Mouse (Mus musculus) ovary, postnatal 10 days (tissue): ENCODE data around the gene Zfp68.
"Not testable (repeated sequence)": the region's sequence is repeated elsewhere in the genome, so short reads cannot be mapped to it uniquely, and the experiment has no call there.

ENCODE experiments used
- DNase-seq: peaks from one replicate; pipeline ENCODE4 v3.0.0; 2022; ENCODE audit warnings: low spot score

The Zfp68 gene

DNA sequence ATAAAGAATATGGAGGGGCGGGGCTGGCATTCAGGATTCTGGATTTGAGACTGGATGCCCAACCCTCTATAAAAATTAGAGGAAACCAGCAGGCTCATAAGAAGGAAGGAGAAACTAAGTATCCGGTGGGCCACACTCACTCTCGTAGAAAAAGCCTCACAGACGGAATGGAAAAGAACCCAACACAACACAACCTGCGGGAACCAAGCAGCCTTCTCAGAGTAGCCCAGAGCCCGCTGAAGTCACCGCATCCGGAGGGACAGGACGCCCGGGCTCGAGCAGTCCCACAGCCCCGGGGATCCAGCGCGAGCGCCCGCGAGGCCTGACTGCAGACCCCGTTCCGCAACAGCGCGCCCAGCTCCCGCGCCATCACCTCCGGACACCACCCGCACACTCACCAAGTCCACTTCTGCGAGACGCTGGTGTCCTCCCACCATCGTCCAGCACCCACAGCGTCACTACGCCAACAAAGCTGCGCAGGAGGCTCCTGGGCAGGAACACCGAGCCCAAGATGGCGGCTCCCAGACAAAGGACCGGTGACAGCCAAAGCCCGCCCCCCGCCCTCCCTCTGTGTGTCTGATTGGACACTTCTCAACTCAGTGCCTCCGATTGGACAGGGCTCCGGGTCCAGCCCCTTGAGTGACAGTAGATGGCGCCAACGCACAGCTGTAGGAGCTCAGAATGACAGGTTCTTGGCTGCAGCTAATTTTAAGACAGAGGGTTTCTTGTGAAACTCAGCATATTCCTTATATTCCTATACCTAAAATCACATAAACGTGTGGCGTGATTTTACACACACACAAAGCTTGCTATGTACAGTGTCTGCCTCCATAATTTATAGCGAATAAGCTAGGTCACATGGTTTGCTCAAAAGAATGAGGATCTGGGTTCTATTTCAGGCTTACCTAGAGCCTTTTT, at the start of gene Zfp68:
Zfp68 (minus strand) TSS at position 551 of the 918 bp plus-strand sequence.
- DNase-seq: peak; percentile 71

GRCm38 (mm10) chr5:138658922-138659321, 39.4 kb upstream of the Zfp68 start:
- DNase-seq: no peak

DNA sequence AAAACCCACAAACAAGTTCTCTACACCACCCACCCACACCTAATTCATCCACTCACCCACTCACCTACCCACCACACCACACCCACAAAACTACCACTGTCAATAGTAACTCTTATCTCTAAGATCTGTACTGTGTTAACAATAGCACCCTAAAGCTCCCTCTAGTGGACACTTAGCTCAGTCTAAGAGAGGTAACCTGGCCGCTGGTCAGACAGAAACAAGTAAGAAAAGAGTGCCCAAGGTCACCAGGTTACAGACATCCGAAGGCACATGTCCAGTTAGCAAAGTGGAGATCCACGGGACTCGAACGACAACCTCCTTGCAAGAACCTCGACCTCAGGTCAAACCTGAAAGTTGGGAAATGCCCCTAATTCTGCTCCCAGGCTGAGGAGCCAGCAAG, 38.3 kb upstream of the Zfp68 start:
- DNase-seq: no peak

GRCm38 (mm10) chr5:138657407-138657806, 37.8 kb upstream of the Zfp68 start:
- no peak for DNase-seq

GRCm38 (mm10) chr5:138656477-138657156, 37.1 kb upstream of the Zfp68 start:
- no peak for DNase-seq

DNA sequence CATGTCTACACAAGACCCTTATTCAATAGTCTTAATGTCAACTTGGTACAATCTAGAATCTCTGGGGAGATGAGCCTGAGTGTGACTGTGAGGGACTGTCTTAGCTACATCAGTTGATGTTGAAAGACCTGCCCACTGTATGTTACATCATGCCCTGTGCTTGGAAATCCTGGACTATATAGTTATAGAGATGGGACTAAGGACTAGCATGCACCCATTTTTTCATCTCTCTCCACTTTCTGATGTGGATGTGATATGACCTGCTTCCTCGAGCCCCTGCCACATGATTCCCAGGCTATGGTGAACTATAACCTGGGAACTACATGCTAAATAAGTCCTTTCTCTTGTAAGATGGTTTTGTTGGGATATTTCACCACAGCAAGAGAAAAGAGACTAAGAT, 33.4 kb upstream of the Zfp68 start:
- DNase-seq: no peak

DNA sequence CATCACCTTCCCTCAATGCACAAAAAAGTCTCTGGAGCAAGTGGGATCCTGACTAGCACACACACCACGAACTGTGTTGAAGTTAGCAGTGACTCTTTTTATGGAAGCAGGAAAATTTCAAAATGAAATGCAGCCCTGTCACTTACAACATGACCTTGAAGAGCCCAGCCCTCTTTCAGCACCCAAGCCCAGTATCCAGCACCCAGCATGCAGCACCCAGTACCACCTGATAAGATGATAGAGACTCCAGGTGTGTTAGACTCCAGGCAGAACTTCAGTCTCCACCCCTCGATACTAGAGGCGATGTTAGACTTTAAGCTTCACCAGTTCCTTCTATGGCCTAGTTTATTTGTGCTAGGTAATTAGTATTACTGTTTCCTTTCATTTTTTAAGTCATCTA, 22.2 kb upstream of the Zfp68 start:
- no peak for DNase-seq

GRCm38 (mm10) chr5:138641081-138641480, 21.5 kb upstream of the Zfp68 start:
- no peak for DNase-seq

DNA sequence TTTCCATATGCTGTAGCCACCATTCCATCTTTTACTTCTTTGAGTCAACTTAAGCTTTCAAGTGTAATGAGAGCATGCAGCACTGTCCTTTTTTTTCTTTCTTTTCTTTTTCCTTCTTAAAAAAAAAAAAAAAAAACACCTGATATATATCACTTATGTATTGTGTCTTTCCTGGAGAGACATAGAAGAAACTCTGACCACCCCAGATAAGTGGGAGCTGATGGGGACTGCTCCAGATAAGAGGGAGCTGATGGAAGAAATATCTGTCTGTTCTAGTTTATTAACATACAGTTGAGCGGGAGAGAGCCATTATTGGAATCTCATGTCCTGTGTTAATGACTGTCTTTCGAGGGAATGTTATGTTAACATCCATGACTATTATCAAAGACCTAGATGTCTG, 16.9 kb upstream of the Zfp68 start:
- DNase-seq: no peak

DNA sequence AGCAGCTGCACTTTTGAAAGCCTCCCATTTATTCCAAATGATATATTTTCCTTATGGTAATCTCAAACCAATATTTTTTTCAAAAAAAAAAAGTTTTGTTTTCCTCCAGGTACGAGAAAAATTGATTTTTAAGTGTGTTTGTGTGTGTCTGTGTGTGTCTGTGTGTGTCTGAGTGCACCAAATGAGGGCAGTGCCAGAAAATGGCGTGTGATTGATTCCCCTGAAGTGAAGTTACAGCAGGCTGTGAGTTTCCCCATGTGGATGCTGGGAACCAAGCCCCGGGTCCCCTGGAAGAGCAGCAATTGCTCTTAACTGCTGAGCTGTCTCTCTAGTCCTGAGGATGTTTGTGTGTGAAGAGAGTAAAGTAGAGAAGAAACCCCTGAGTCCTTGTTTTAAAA, 3.9 kb upstream of the Zfp68 start:
- DNase-seq: no peak

GRCm38 (mm10) chr5:138622645-138623477, 3.3 kb upstream of the Zfp68 start, which contains the start of gene A430033K04Rik:
Gene A430033K04Rik, plus strand, starts transcription at chr5:138622859.
- peak; percentile 92 for DNase-seq

- DNase-seq: no peak
Measured at GRCm38 (mm10) chr5:138620836-138621235, 1.3 kb upstream of the Zfp68 start.

DNA sequence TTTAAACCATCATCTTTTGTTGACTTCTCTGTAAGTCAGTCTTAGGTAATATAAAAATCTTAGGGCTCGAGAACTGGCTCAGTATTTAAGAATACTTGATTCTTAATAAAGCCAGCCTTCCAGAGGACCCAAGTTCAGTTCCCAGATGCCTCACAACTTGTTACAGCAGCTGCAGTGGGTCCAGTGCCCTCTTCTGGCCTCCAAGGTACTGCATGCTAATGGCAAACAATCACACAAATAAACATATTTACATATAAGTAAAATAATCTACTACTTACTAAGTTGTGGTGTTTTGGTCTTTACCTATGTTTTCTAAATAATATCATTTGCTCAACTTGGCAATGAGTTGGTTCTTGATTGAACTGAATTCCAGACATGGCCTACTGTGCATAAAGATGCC, 1.2 kb downstream of the Zfp68 start:
- no peak for DNase-seq

GRCm38 (mm10) chr5:138587396-138587795, 32.2 kb downstream of the Zfp68 start:
- no peak for DNase-seq

- no peak for DNase-seq
Measured at GRCm38 (mm10) chr5:138571623-138572022, 47.9 kb downstream of the Zfp68 start.

DNA sequence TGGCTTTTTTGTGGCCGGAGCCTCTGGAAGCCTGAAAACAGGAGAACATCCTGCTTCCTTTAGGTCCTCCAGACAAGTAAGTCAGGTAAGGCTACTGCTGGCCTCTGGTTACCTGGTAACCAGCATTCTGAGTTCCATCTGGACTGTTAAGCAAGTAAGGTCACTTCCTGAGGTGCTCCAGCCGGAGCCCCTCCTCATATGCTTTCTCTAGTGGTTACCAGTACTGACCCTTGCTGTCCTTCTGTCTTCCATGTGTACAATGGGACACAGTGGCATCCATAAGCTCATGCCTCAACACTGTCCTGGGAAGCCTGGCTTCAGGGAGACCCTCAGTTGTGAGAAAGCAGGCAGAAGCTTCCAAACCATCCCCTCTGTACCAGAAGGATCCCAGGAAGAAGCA, 54.9 kb downstream of the Zfp68 start, which contains the start of gene 1700123K08Rik:
1700123K08Rik (minus strand) TSS at position 101 of the 400 bp plus-strand sequence.
- not testable (repeated sequence) for DNase-seq
